Mouse (Mus musculus): ENCODE results near the gene Prx.

DNA sequence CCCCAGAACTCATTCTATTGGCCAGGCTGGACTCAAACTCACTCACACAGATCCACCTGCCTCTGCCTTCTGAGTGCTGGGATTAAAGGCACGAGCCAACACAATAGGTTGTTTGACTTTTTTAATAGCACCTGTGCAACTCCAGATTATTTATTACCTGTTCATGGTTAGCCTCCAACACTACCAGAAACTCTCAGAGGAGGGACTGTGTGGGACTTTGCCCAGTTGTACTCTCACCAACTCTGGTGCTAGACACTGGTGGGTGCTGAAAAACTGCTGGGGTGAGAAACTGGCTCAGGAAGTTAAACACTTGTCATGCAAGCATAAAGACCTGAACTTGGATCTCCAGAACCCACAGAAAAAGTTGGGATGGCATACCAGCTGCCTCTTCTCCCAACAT is 19.4 kb upstream of the Prx start:
- TF ChIP-seq CTCF (IDR thresholded peaks at IDR 0.05; ENCODE audit: low read depth, low read length) (no peak), POLR2A (IDR thresholded peaks at IDR 0.05; ENCODE audit: borderline replicate concordance, low read depth, low read length) (no peak)
